Mouse (Mus musculus) lung, embryonic 14.5 days (tissue): ENCODE measurements at regions not wholly inside any gene's neighbourhood (a gene's known extent, or its start where the extent isn't known, plus 50 kb on each side); places are given as distances from the start of the nearest gene placed in this dataset.

ENCODE experiments used
- ATAC-seq: fragments of 200-750 bp; cut with Nextera tagmentation; 2 replicates; pipeline ENCODE4 v1.8.0; 2017; ENCODE audit warnings: mild to moderate bottlenecking, moderate TSS enrichment, moderate library complexity; ENCODE audit not compliant: insufficient read depth
- DNase-seq: peaks from one replicate; pipeline ENCODE4 v3.0.0-alpha.2; 2015
- H3K27ac ChIP-seq: fragments of 300-500 bp; sonication (generic); 2 replicates; pipeline ENCODE4 v1.5.1; 2014; ENCODE audit warnings: low read depth, mild to moderate bottlenecking, moderate library complexity
- H3K27me3 ChIP-seq: fragments of 300-500 bp; sonication (generic); 2 replicates; pipeline ENCODE4 v1.6.1; 2014; ENCODE audit warnings: low read length, control low read depth; ENCODE audit not compliant: insufficient read depth
- H3K36me3 ChIP-seq: fragments of 300-500 bp; sonication (generic); 2 replicates; pipeline ENCODE4 v1.6.1; 2014; ENCODE audit warnings: control low read depth; ENCODE audit not compliant: insufficient read depth
- H3K4me1 ChIP-seq: fragments of 300-500 bp; sonication (generic); 2 replicates; pipeline ENCODE4 v1.6.1; 2014; ENCODE audit warnings: antibody characterized with exemption, control low read depth; ENCODE audit not compliant: insufficient read depth
- H3K4me2 ChIP-seq: fragments of 300-500 bp; sonication (generic); 2 replicates; pipeline ENCODE4 v1.6.1; 2014; ENCODE audit warnings: mild to moderate bottlenecking
- H3K4me3 ChIP-seq: fragments of 300-500 bp; sonication (generic); 2 replicates; pipeline ENCODE4 v1.5.1; 2014; ENCODE audit warnings: low read depth, low read length
- H3K9ac ChIP-seq: fragments of 300-500 bp; sonication (generic); 2 replicates; pipeline ENCODE4 v1.6.1; 2014
- H3K9me3 ChIP-seq: fragments of 300-500 bp; sonication (generic); 2 replicates; pipeline ENCODE4 v1.6.1; 2016; ENCODE audit warnings: low read depth, low read length, control low read depth
- CTCF ChIP-seq: IDR thresholded peaks from 2 replicates; pipeline ENCODE4 v1.5.1; 2016; ENCODE audit warnings: antibody characterized with exemption, low read depth
- WGBS: fragments of 180-500 bp; shearing (Covaris S2); extraction: QIAGEN DNeasy Blood & Tissue Kit; methylation state at CpG from one replicate; pipeline ENCODE4 v1.1.7; 2014; 5-methylcytosine and 5-hydroxymethylcytosine counted together

DNA sequence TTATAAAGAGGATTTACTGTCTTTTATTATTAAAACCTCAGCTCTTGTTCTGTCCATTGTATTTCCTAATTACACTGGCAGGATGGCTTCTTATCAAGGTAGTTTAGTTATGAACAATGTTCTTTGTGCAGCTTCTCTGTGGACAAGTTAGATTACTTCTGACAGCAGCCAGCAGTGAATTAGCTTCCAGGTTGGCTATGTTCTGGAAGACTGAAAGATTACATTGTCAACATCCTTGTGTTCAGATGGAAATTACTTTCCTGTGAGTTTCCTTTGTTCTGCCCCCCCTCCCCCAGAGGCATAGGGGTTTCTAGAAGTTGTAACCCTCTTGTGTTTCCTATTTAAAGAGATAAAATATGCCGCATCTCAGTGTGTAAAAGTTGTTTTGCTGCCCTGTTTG, 846.1 kb downstream of the Car8 start:
- whole genome bisulfite sequencing: 43% methylated on average over 1 of the region's 1 CpGs

DNA sequence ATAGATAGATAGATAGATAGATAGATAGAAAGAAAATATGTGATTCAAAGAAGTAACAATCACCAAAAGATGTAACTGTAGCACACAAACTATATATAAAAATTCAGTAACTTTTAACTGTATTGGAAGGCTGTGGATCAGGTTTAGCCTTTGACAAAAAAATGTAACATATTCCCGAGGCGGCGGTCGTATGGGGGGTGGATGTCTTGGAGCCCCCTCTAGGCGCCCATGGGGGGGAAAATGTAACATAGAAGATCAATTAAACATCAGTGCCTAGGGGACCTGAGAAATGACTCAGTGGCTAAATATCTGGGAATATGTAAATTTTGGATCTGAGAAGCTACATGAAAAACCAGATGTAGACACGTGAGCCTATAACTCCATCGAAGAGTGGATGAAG, 847.2 kb downstream of the Car8 start:
- H3K4me3 ChIP-seq: no peak overlapping the region
- WGBS: 79% methylated on average over 7 of the region's 7 CpGs
- H3K4me2 ChIP-seq: no peak overlapping the region
- TF ChIP-seq CTCF: no peak
- ATAC-seq (no peak), DNase-seq (peak; percentile 53)
- H3K27ac ChIP-seq: no peak overlapping the region
- H3K9me3 ChIP-seq: no peaks in the 10 kb centered on the region
- H3K36me3 ChIP-seq: no peaks in the 10 kb centered on the region
- no peaks in the 10 kb centered on the region for H3K4me1 ChIP-seq
- H3K27me3 ChIP-seq: no peaks in the 10 kb centered on the region
- no peak overlapping the region for H3K9ac ChIP-seq

More for the DNA sequence above, 846.1 kb downstream of the Car8 start:
- ATAC-seq (no peak), DNase-seq (peak; percentile 19)
- Histone ChIP-seq H3K4me2 (no peak overlapping the region), H3K4me3 (no peak overlapping the region), H3K36me3 (no peaks in the 10 kb centered on the region), H3K27me3 (no peaks in the 10 kb centered on the region), H3K27ac (no peak overlapping the region), H3K9me3 (no peaks in the 10 kb centered on the region), H3K4me1 (no peaks in the 10 kb centered on the region), H3K9ac (no peak overlapping the region)
- no peak for TF ChIP-seq CTCF

DNA sequence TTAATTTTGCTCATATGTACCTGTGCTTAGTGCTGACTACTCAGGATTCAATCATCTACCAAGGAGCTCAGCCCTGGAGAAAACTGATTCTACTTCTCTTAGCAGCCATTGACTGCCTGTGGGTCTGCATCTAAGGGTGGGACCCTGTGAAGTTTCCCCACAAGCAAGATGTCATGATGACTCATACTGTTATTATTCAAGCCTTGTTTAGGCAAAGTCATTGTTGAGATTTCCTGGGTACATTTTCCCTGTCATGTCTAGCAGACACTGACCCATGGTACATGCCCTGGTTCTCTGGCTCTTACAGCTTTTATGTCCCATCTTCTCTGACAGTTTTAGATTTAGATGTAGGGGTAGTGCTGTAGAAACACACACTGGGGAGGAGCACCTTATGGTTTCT, 853.8 kb downstream of the Car8 start:
- no peak for TF ChIP-seq CTCF
- no peak overlapping the region for H3K9ac ChIP-seq
- no peaks in the 10 kb centered on the region for H3K9me3 ChIP-seq
- no peak for ATAC-seq
- no peaks in the 10 kb centered on the region for H3K27me3 ChIP-seq
- H3K4me2 ChIP-seq: no peak overlapping the region
- no peaks in the 10 kb centered on the region for H3K36me3 ChIP-seq
- H3K4me1 ChIP-seq: no peaks in the 10 kb centered on the region
- no peak overlapping the region for H3K27ac ChIP-seq
- no peak for DNase-seq
- no peak overlapping the region for H3K4me3 ChIP-seq

DNA sequence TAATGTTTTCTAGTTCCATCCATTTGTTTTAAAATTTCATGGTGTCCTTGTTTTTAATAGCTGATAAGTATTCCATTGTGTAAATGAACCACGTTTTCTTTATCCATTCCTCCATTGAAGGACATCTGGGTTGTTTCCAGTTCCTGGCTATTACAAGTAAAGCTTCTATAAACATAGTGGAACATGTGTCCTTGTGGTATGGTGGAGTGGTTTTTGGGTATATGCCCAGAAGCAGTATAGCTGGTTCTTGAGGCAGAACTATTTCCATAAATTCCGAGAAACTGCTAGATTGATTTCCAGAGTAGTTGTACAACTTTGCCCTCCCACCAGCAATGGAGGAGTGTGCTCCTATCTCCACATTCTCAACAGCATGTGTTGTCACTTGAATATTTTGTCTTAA, 858.8 kb downstream of the Car8 start:
- no peak overlapping the region for H3K4me2 ChIP-seq
- DNase-seq (peak; percentile 41), ATAC-seq (peak; percentile 47; the same call in 1 of the 2 replicates)
- H3K27me3 ChIP-seq: no peaks in the 10 kb centered on the region
- H3K9ac ChIP-seq: no peak overlapping the region
- H3K4me1 ChIP-seq: no peaks in the 10 kb centered on the region
- no peaks in the 10 kb centered on the region for H3K36me3 ChIP-seq
- H3K27ac ChIP-seq: no peak overlapping the region
- 23% methylated on average over 2 of the region's 2 CpGs for WGBS
- no peak overlapping the region for H3K4me3 ChIP-seq
- H3K9me3 ChIP-seq: no peaks in the 10 kb centered on the region
- TF ChIP-seq CTCF: no peak

DNA sequence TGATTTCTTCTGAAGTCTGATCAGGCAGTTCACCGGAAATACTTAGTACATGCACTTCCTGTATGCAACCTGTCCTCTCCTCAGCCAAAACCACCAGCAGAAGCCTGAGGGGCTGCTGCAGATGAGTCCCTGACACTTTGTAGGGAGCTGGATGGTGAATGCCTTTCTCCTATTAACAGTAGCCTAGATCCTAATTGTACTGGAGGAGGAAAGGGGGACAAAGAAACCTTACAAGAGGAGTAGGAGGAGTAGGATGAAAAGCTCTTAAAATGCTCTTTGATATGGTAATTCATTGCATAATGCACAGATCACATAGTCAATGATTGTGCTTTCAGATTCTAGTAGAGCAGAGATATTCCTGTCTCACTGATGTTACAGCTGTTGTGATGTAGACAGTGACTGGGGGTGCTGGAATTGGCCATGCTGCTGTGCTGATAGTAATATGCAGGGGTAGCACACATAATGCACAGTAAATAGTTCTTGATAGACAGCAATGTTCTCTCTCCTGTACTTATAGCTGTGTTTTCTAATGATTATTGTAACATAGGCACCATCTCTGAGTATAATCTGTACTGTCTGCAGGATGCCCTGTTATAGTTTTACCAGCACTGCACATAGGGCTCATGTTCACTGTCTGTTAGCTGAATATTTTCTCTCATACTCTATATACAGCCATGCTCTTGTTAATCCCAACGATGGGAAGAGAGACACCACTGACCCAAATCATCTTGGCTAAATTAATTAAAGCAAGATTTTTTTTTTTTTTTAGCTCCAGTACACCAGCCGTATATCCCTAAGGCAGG, 874.4 kb downstream of the Car8 start:
- Histone ChIP-seq H3K36me3 (no peaks in the 10 kb centered on the region), H3K27me3 (no peaks in the 10 kb centered on the region), H3K9me3 (no peaks in the 10 kb centered on the region), H3K27ac (no peak overlapping the region), H3K4me3 (no peak overlapping the region), H3K4me1 (no peaks in the 10 kb centered on the region), H3K9ac (no peak overlapping the region), H3K4me2 (no peak overlapping the region)
- WGBS: 76% methylated on average over 3 of the region's 3 CpGs
- TF ChIP-seq CTCF: no peak
- ATAC-seq (no peak), DNase-seq (no peak)

DNA sequence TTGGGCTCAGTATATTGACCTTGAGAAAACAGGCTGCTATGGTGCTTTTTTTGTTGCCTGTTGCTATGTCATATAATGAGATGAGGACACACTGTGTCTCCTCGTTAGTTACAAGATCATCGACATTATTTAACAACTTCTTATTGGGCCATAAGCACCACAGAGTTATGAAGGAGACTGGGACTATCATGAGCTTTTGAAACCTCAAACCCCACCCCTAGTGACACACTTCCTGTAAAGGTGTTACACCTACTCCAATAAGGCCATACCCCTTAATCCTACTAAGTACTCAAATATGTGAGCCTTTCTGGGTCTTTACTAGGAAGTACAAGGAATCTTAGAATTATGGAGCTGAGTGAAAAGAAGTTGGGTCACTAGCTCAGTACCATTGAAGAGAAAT, 875.3 kb downstream of the Car8 start:
- H3K9me3 ChIP-seq: no peaks in the 10 kb centered on the region
- no peaks in the 10 kb centered on the region for H3K36me3 ChIP-seq
- DNase-seq (no peak), ATAC-seq (no peak)
- H3K4me1 ChIP-seq: no peaks in the 10 kb centered on the region
- H3K27ac ChIP-seq: no peak overlapping the region
- no peak overlapping the region for H3K9ac ChIP-seq
- no peak for TF ChIP-seq CTCF
- 90% methylated on average over 2 of the region's 2 CpGs for WGBS
- no peaks in the 10 kb centered on the region for H3K27me3 ChIP-seq
- H3K4me2 ChIP-seq: no peak overlapping the region
- H3K4me3 ChIP-seq: no peak overlapping the region

DNA sequence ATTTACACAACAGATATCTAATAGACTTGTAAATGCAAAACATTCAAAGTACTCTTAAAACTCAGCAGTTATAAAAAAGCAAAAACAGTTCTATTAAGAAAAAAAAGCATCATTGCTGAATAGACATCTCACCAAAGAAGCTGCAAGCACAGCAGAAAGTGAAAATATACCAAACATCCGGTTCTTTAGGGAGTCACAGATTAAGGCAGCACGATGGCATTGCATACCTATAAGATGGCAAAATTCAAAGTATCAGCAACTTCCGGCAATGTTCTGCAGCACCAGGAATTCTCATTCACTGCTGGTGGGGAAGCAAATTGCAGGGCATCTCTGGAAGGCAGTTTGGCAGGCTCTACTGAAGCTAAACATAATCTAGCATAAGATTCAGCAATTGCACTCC, 882.6 kb downstream of the Car8 start:
- Histone ChIP-seq H3K4me1 (no peaks in the 10 kb centered on the region), H3K9me3 (no peaks in the 10 kb centered on the region), H3K4me2 (no peak overlapping the region), H3K9ac (no peak overlapping the region), H3K27ac (no peak overlapping the region), H3K36me3 (no peaks in the 10 kb centered on the region), H3K4me3 (no peak overlapping the region), H3K27me3 (no peaks in the 10 kb centered on the region)
- WGBS: 83% methylated on average over 3 of the region's 3 CpGs
- no peak for TF ChIP-seq CTCF
- DNase-seq (no peak), ATAC-seq (no peak)

DNA sequence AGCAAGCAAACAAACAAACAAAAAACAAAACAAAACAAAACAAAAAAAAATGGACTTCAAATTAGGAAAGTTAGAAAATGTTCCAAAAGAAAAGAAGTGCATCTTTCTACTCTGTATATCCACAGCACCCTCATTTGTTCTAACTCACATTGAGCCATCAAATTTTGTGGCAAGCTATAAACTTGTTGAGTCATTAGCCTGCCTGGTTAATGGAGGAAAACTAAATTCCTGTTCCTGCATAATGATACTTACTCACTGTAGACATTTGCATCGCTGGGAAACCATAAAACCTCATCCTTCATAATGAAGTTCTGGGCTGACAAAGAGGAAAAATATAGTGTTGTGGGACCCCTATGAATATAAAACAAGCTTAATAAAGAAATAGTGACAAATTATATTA, 891.5 kb downstream of the Car8 start:
- no peak for ATAC-seq
- no peaks in the 10 kb centered on the region for H3K4me1 ChIP-seq
- no peaks in the 10 kb centered on the region for H3K9me3 ChIP-seq

More for the DNA sequence above, 891.5 kb downstream of the Car8 start:
- DNase-seq: no peak
- H3K4me3 ChIP-seq: no peak overlapping the region
- 67% methylated on average over 1 of the region's 1 CpGs for WGBS
- H3K36me3 ChIP-seq: no peaks in the 10 kb centered on the region
- no peak overlapping the region for H3K4me2 ChIP-seq
- H3K27me3 ChIP-seq: no peaks in the 10 kb centered on the region
- TF ChIP-seq CTCF: no peak
- H3K27ac ChIP-seq: no peak overlapping the region
- H3K9ac ChIP-seq: no peak overlapping the region
